Mouse (Mus musculus): ENCODE measurements around the gene AY358078. TPM values are rescaled to one million over a fixed set of nuclear protein-coding genes. Genes with fewer than 3 reads are reported as not detected.
"Not testable (repeated sequence)": the region's sequence is repeated elsewhere in the genome, so short reads cannot be mapped to it uniquely, and the experiment has no call there.

Gene AY358078
- total RNA-seq, 1 experiment = not detected

DNA sequence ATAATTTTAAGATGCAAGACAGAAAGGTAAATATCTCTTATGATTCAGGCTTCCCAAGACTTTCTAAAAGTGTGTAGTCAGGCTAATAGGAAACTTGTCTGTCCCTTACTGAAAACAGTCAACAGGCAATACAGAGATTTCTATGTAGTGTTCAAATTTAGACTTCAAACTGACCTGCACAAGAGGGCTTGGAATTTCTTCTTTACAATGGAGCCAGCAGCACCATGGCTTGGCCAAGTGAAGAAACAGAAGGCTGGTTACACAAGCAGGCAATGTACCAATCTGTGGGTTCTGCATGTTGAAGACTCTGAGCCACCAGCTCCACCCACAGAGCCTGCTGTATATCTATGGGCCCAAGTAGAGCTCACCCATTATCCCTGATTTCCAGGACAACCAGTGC lies 53.6 kb downstream of the AY358078 start, which contains the start of gene Ear6:
TSS of gene Ear6 (plus strand) at position 301 of the 400 bp plus-strand sequence.
- no peaks in the 10 kb centered on the region for H3K4me1 ChIP-seq (ENCODE audit: control insufficient read depth in 2 of 2, insufficient read depth in 2 of 2, low read length in 2 of 2, poor library complexity in 1 of 2)
- no peak within 1 kb of the TSS for H3K4me3 ChIP-seq (ENCODE audit: insufficient read depth in 1 of 2, low read depth in 1 of 2, low read length in 2 of 2, poor library complexity in 1 of 2, severe bottlenecking in 1 of 2)
- DNase-seq (ENCODE audit: low read depth, low spot score) = no peak
- TF ChIP-seq ZNF384 (IDR thresholded peaks at IDR 0.05; ENCODE audit: low read depth, low read length) (no peak), ZC3H11A (IDR thresholded peaks at IDR 0.05; ENCODE audit: borderline replicate concordance, low read depth, low read length) (no peak), MAFK (IDR thresholded peaks at IDR 0.05; ENCODE audit: insufficient read depth, low read depth, low read length) (no peak), HCFC1 (IDR thresholded peaks at IDR 0.05; ENCODE audit: borderline replicate concordance, insufficient read depth, low read length) (no peak), CHD2 (IDR thresholded peaks at IDR 0.05; ENCODE audit: low read depth, low read length) (no peak)
- no peak within 1 kb of the TSS for H3K9ac ChIP-seq (ENCODE audit: insufficient read depth, low read depth, low read length, poor library complexity, severe bottlenecking)
- no peaks in the 10 kb centered on the region for H3K9me3 ChIP-seq (ENCODE audit: control insufficient read depth, insufficient read depth, low read depth, low read length)
- in situ Hi-C loops (cut with MboI; ENCODE audit: low sequenced_read_pairs in 2 of 2, unreplicated experiment in 2 of 2) = no loop called here
- no peaks in the 10 kb centered on the region for H3K36me3 ChIP-seq (ENCODE audit: control insufficient read depth, insufficient read depth, low read length, poor library complexity, severe bottlenecking)
- H3K27ac ChIP-seq (ENCODE audit: insufficient read depth, low read depth, low read length, poor library complexity, severe bottlenecking) = no peak within 1 kb of the TSS

GRCm38 (mm10) chr14:51855280-51855679 lies 55.4 kb downstream of the AY358078 start:
- not testable (repeated sequence) for DNase-seq (ENCODE audit: low read depth, low spot score); H3K9me3 ChIP-seq (ENCODE audit: control insufficient read depth, insufficient read depth, low read depth, low read length); H3K4me1 ChIP-seq (ENCODE audit: control insufficient read depth in 2 of 2, insufficient read depth in 2 of 2, low read length in 2 of 2, poor library complexity in 1 of 2)

DNA sequence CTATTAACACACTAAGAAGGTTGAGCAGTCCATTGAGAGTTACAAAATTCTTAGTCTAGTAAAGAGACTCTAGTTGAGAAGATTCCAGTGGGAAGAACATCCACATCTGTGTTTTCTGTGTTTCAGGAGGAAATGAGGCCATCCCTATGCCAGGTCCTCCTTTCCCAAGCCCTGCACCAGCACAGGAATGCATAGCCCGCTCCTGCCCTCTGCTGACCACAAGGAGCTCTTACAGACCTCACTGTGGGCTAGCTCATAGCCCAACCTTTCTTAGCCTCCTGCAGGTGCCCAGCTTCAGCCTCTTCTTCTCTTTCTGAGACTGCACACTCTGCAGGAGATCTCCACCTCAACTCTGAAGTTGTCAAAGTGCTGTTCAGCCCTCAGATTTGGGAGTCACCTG lies 63.8 kb downstream of the AY358078 start:
- H3K9me3 ChIP-seq (ENCODE audit: control insufficient read depth, insufficient read depth, low read depth, low read length); H3K9ac ChIP-seq (ENCODE audit: insufficient read depth, low read depth, low read length, poor library complexity, severe bottlenecking); H3K27ac ChIP-seq (ENCODE audit: insufficient read depth, low read depth, low read length, poor library complexity, severe bottlenecking); in situ Hi-C loops (cut with MboI; ENCODE audit: low sequenced_read_pairs in 2 of 2, unreplicated experiment in 2 of 2); H3K36me3 ChIP-seq (ENCODE audit: control insufficient read depth, insufficient read depth, low read length, poor library complexity, severe bottlenecking); H3K4me3 ChIP-seq (ENCODE audit: insufficient read depth in 1 of 2, low read depth in 1 of 2, low read length in 2 of 2, poor library complexity in 1 of 2, severe bottlenecking in 1 of 2); DNase-seq (ENCODE audit: low read depth, low spot score); H3K4me1 ChIP-seq (ENCODE audit: control insufficient read depth in 2 of 2, insufficient read depth in 2 of 2, low read length in 2 of 2, poor library complexity in 1 of 2): not testable (repeated sequence)

More at GRCm38 (mm10) chr14:51855280-51855679, 55.4 kb downstream of the AY358078 start:
- H3K27ac ChIP-seq (ENCODE audit: insufficient read depth, low read depth, low read length, poor library complexity, severe bottlenecking); H3K36me3 ChIP-seq (ENCODE audit: control insufficient read depth, insufficient read depth, low read length, poor library complexity, severe bottlenecking); H3K9ac ChIP-seq (ENCODE audit: insufficient read depth, low read depth, low read length, poor library complexity, severe bottlenecking); in situ Hi-C loops (cut with MboI; ENCODE audit: low sequenced_read_pairs in 2 of 2, unreplicated experiment in 2 of 2); H3K4me3 ChIP-seq (ENCODE audit: insufficient read depth in 1 of 2, low read depth in 1 of 2, low read length in 2 of 2, poor library complexity in 1 of 2, severe bottlenecking in 1 of 2): not testable (repeated sequence)

GRCm38 (mm10) chr14:51870756-51871155 lies 70.9 kb downstream of the AY358078 start:
- no peak overlapping the region for H3K4me3 ChIP-seq (ENCODE audit: insufficient read depth in 1 of 2, low read depth in 1 of 2, low read length in 2 of 2, poor library complexity in 1 of 2, severe bottlenecking in 1 of 2)
- no peak for TF ChIP-seq CHD2 (IDR thresholded peaks at IDR 0.05; ENCODE audit: low read depth, low read length)
- TF ChIP-seq HCFC1 (IDR thresholded peaks at IDR 0.05; ENCODE audit: borderline replicate concordance, insufficient read depth, low read length) = no peak
- TF ChIP-seq ZC3H11A (IDR thresholded peaks at IDR 0.05; ENCODE audit: borderline replicate concordance, low read depth, low read length) = no peak
- no peak for TF ChIP-seq MAFK (IDR thresholded peaks at IDR 0.05; ENCODE audit: insufficient read depth, low read depth, low read length)
- no peak for TF ChIP-seq ZNF384 (IDR thresholded peaks at IDR 0.05; ENCODE audit: low read depth, low read length)
- no peaks in the 10 kb centered on the region for H3K4me1 ChIP-seq (ENCODE audit: control insufficient read depth in 2 of 2, insufficient read depth in 2 of 2, low read length in 2 of 2, poor library complexity in 1 of 2)
- in situ Hi-C loops (cut with MboI; ENCODE audit: low sequenced_read_pairs in 2 of 2, unreplicated experiment in 2 of 2) = no loop called here
- DNase-seq (ENCODE audit: low read depth, low spot score) = no peak
- no peaks in the 10 kb centered on the region for H3K9me3 ChIP-seq (ENCODE audit: control insufficient read depth, insufficient read depth, low read depth, low read length)
- H3K9ac ChIP-seq (ENCODE audit: insufficient read depth, low read depth, low read length, poor library complexity, severe bottlenecking) = no peak overlapping the region
- H3K27ac ChIP-seq (ENCODE audit: insufficient read depth, low read depth, low read length, poor library complexity, severe bottlenecking) = no peak overlapping the region
- no peaks in the 10 kb centered on the region for H3K36me3 ChIP-seq (ENCODE audit: control insufficient read depth, insufficient read depth, low read length, poor library complexity, severe bottlenecking)

- DNase-seq (ENCODE audit: low read depth, low spot score) = no peak
- no peak overlapping the region for H3K27ac ChIP-seq (ENCODE audit: insufficient read depth, low read depth, low read length, poor library complexity, severe bottlenecking)
- H3K9me3 ChIP-seq (ENCODE audit: control insufficient read depth, insufficient read depth, low read depth, low read length) = no peaks in the 10 kb centered on the region
- no peak overlapping the region for H3K4me3 ChIP-seq (ENCODE audit: insufficient read depth in 1 of 2, low read depth in 1 of 2, low read length in 2 of 2, poor library complexity in 1 of 2, severe bottlenecking in 1 of 2)
- no peaks in the 10 kb centered on the region for H3K36me3 ChIP-seq (ENCODE audit: control insufficient read depth, insufficient read depth, low read length, poor library complexity, severe bottlenecking)
- no peaks in the 10 kb centered on the region for H3K4me1 ChIP-seq (ENCODE audit: control insufficient read depth in 2 of 2, insufficient read depth in 2 of 2, low read length in 2 of 2, poor library complexity in 1 of 2)
- H3K9ac ChIP-seq (ENCODE audit: insufficient read depth, low read depth, low read length, poor library complexity, severe bottlenecking) = no peak overlapping the region
- no peak for TF ChIP-seq ZC3H11A (IDR thresholded peaks at IDR 0.05; ENCODE audit: borderline replicate concordance, low read depth, low read length)
- in situ Hi-C loops (cut with MboI; ENCODE audit: low sequenced_read_pairs in 2 of 2, unreplicated experiment in 2 of 2) = no loop called here
Measured at GRCm38 (mm10) chr14:51871741-51872140, 71.9 kb downstream of the AY358078 start.

Other genes with a start within 250 kb of the AY358078 start
- gene Gm5622, start 247.3 kb upstream of the AY358078 start, total RNA-seq (2012; rRNA removed) = not detected in 2 replicates
- not detected in 2 replicates for gene Gm17175, start 226.0 kb upstream of the AY358078 start, total RNA-seq (2012; rRNA removed)
- gene Gm17174, start 207.9 kb upstream of the AY358078 start, total RNA-seq (2012; rRNA removed) = not detected in 2 replicates
- gene Gm17078, start 188.7 kb upstream of the AY358078 start, total RNA-seq (2012; rRNA removed) = not detected in 2 replicates
- not detected in 2 replicates for gene Gm4181, start 164.4 kb upstream of the AY358078 start, total RNA-seq (2012; rRNA removed)
- not detected in 2 replicates for gene Gm17079, start 104.6 kb upstream of the AY358078 start, total RNA-seq (2012; rRNA removed)
- not detected in 2 replicates for gene Gm5800, start 82.9 kb upstream of the AY358078 start, total RNA-seq (2012; rRNA removed)
- not detected in 2 replicates for gene Ang4, start 26.5 kb upstream of the AY358078 start, total RNA-seq (2012; rRNA removed)
- gene Ear6, start 53.7 kb downstream of the AY358078 start, total RNA-seq (2012; rRNA removed) = not detected in 2 replicates
- gene Mettl17, start 84.8 kb downstream of the AY358078 start, total RNA-seq (2012; rRNA removed) = 19.7 and 40.1 TPM in 2 replicates
- gene Slc39a2, start 92.8 kb downstream of the AY358078 start, total RNA-seq (2012; rRNA removed) = 0.49 and 0.74 TPM in 2 replicates
- gene Ndrg2, start 114.1 kb downstream of the AY358078 start, total RNA-seq (2012; rRNA removed) = 5.7 and 16.6 TPM in 2 replicates
- not detected in 2 replicates for gene Tppp2, start 118.4 kb downstream of the AY358078 start, total RNA-seq (2012; rRNA removed)
- not detected in 2 replicates for gene Rnase13, start 122.7 kb downstream of the AY358078 start, total RNA-seq (2012; rRNA removed)
- gene Arhgef40, start 184.7 kb downstream of the AY358078 start, total RNA-seq (2012; rRNA removed) = 10.1 and 14.0 TPM in 2 replicates
- 3.6 and 7.7 TPM in 2 replicates for gene Tmem253, start 215.6 kb downstream of the AY358078 start, total RNA-seq (2012; rRNA removed)
- gene Zfp219, start 220.7 kb downstream of the AY358078 start, total RNA-seq (2012; rRNA removed) = 59.5 and 98.0 TPM in 2 replicates
- not detected in 2 replicates for gene Olfr221, start 242.4 kb downstream of the AY358078 start, total RNA-seq (2012; rRNA removed)